Mouse (Mus musculus) hindbrain, embryonic 16.5 days (tissue): ENCODE data around the gene Kcng4. TPM values are rescaled to one million over a fixed set of nuclear protein-coding genes. Genes with fewer than 3 reads are reported as not detected.

Experiments used
- ATAC-seq: fragments of 200-750 bp; cut with Nextera tagmentation; 2 replicates; pipeline ENCODE4 v1.8.0; 2017; ENCODE audit warnings: moderate TSS enrichment, moderate library complexity
- H3K27ac ChIP-seq: fragments of 300-500 bp; sonication (generic); 2 replicates; pipeline ENCODE4 v1.5.1; 2014; ENCODE audit warnings: low read depth, mild to moderate bottlenecking, control low read depth, low read length, moderate library complexity
- H3K27me3 ChIP-seq: fragments of 300-500 bp; sonication (generic); replicated peaks from 2 replicates; pipeline ENCODE4 v1.6.1; 2014; ENCODE audit warnings: low read length; ENCODE audit not compliant: control insufficient read depth, insufficient read depth
- H3K36me3 ChIP-seq: fragments of 300-500 bp; sonication (generic); 2 replicates; pipeline ENCODE4 v1.6.1; 2014; ENCODE audit warnings: mild to moderate bottlenecking, low read length, moderate library complexity, mixed read lengths; ENCODE audit not compliant: control insufficient read depth, insufficient read depth
- H3K4me1 ChIP-seq: fragments of 300-500 bp; sonication (generic); 2 replicates; pipeline ENCODE4 v1.6.1; 2014; ENCODE audit warnings: low read depth, low read length; ENCODE audit not compliant: control insufficient read depth, insufficient read depth
- H3K4me2 ChIP-seq: fragments of 300-500 bp; sonication (generic); 2 replicates; pipeline ENCODE4 v1.6.1; 2014; ENCODE audit warnings: mild to moderate bottlenecking, low read length, control low read depth, moderate library complexity
- H3K4me3 ChIP-seq: fragments of 300-500 bp; sonication (generic); 2 replicates; pipeline ENCODE4 v1.5.1; 2014; ENCODE audit warnings: mild to moderate bottlenecking, low read length, control low read depth, moderate library complexity
- H3K9ac ChIP-seq: fragments of 300-500 bp; sonication (generic); 2 replicates; pipeline ENCODE4 v1.6.1; 2014; ENCODE audit warnings: low read depth, mild to moderate bottlenecking, control low read depth, low read length, moderate library complexity
- H3K9me3 ChIP-seq: fragments of 300-500 bp; sonication (generic); 2 replicates; pipeline ENCODE4 v1.6.1; 2014; ENCODE audit warnings: mild to moderate bottlenecking, low read length, moderate library complexity; ENCODE audit not compliant: control insufficient read depth
- WGBS: fragments of 180-500 bp; shearing (Covaris S2); extraction: QIAGEN DNeasy Blood & Tissue Kit; methylation state at CpG from one replicate; pipeline ENCODE4 v1.1.7; 2014; 5-methylcytosine and 5-hydroxymethylcytosine counted together
- polyA plus RNA-seq: library from polyadenylated mRNA; unstranded; fragments of >200 nt; fragmentation: Nextera tagmentation; extraction: Ambion mirVana; gene quantifications from 2 replicates; pipeline ENCODE4 v1.2.1, GENCODE M21; 2015

Kcng4 gene
- polyA plus RNA-seq, 1 experiment from 2014 or later, result 0.13 TPM

GRCm38 (mm10) chr8:119644981-119645597 lies 9.6 kb upstream of the Kcng4 start:
- H3K4me3 ChIP-seq, result no peak overlapping the region
- peak overlapping the region; percentile 19; the same call in 1 of the 2 replicates for H3K9ac ChIP-seq
- peaks cover 12% of the 10 kb centered on the region for H3K4me1 ChIP-seq
- peak overlapping the region; percentile 69 for H3K27ac ChIP-seq
- ATAC-seq, result peak; percentile 88
- WGBS, result 36% methylated on average over 18 of the region's 18 CpGs
- no peaks in the 10 kb centered on the region for H3K27me3 ChIP-seq
- no peak overlapping the region; the same call in 1 of the 2 replicates for H3K4me2 ChIP-seq
- H3K9me3 ChIP-seq, result no peaks in the 10 kb centered on the region
- no peaks in the 10 kb centered on the region for H3K36me3 ChIP-seq

GRCm38 (mm10) chr8:119644429-119644960 lies 9.0 kb upstream of the Kcng4 start:
- no peaks in the 10 kb centered on the region for H3K27me3 ChIP-seq
- no peaks in the 10 kb centered on the region for H3K36me3 ChIP-seq
- 69% methylated on average over 17 of the region's 17 CpGs for WGBS
- no peak overlapping the region for H3K4me3 ChIP-seq
- peak; percentile 55 for ATAC-seq
- no peaks in the 10 kb centered on the region for H3K9me3 ChIP-seq
- peak overlapping the region; percentile 42 for H3K27ac ChIP-seq
- peaks cover 12% of the 10 kb centered on the region for H3K4me1 ChIP-seq
- no peak overlapping the region for H3K4me2 ChIP-seq
- no peak overlapping the region for H3K9ac ChIP-seq

- H3K4me2 ChIP-seq, result no peak overlapping the region
- WGBS, result 100% methylated on average over 1 of the region's 1 CpGs
- no peaks in the 10 kb centered on the region for H3K9me3 ChIP-seq
- H3K27me3 ChIP-seq, result no peaks in the 10 kb centered on the region
- H3K4me1 ChIP-seq, result peaks cover 12% of the 10 kb centered on the region
- no peak overlapping the region for H3K27ac ChIP-seq
- no peaks in the 10 kb centered on the region for H3K36me3 ChIP-seq
- no peak overlapping the region for H3K9ac ChIP-seq
- ATAC-seq, result no peak
- no peak overlapping the region for H3K4me3 ChIP-seq
Observed at GRCm38 (mm10) chr8:119642960-119643359, 7.5 kb upstream of the Kcng4 start.

GRCm38 (mm10) chr8:119641058-119641457 lies 5.6 kb upstream of the Kcng4 start:
- Histone ChIP-seq H3K9me3 (no peaks in the 10 kb centered on the region), H3K36me3 (no peaks in the 10 kb centered on the region)
- 82% methylated on average over 5 of the region's 5 CpGs for WGBS

GRCm38 (mm10) chr8:119639798-119640197 lies 4.3 kb upstream of the Kcng4 start:
- Histone ChIP-seq H3K9me3 (no peaks in the 10 kb centered on the region), H3K4me1 (peaks cover 4% of the 10 kb centered on the region), H3K4me3 (no peak overlapping the region), H3K27ac (no peak overlapping the region), H3K4me2 (no peak overlapping the region), H3K36me3 (no peaks in the 10 kb centered on the region), H3K27me3 (no peaks in the 10 kb centered on the region), H3K9ac (no peak overlapping the region)
- 54% methylated on average over 7 of the region's 7 CpGs for WGBS
- no peak for ATAC-seq

More at GRCm38 (mm10) chr8:119641058-119641457, 5.6 kb upstream of the Kcng4 start:
- no peak overlapping the region for H3K4me2 ChIP-seq
- no peak overlapping the region for H3K9ac ChIP-seq
- no peak overlapping the region for H3K27ac ChIP-seq
- ATAC-seq, result no peak
- H3K4me3 ChIP-seq, result no peak overlapping the region
- peaks cover 12% of the 10 kb centered on the region for H3K4me1 ChIP-seq
- no peaks in the 10 kb centered on the region for H3K27me3 ChIP-seq

GRCm38 (mm10) chr8:119638261-119638660 lies 2.8 kb upstream of the Kcng4 start:
- Histone ChIP-seq H3K4me1 (peaks cover 3% of the 10 kb centered on the region), H3K9ac (no peak overlapping the region), H3K4me3 (no peak overlapping the region), H3K36me3 (no peaks in the 10 kb centered on the region), H3K27ac (no peak overlapping the region), H3K4me2 (no peak overlapping the region), H3K9me3 (no peaks in the 10 kb centered on the region), H3K27me3 (peaks cover 4% of the 10 kb centered on the region)
- ATAC-seq, result no peak
- 62% methylated on average over 6 of the region's 6 CpGs for WGBS

- no peak for ATAC-seq
- no peaks in the 10 kb centered on the region for H3K36me3 ChIP-seq
- no peak overlapping the region for H3K27ac ChIP-seq
- H3K4me3 ChIP-seq, result no peak overlapping the region
- no peak overlapping the region for H3K4me2 ChIP-seq
- peaks cover 4% of the 10 kb centered on the region for H3K27me3 ChIP-seq
- no peaks in the 10 kb centered on the region for H3K9me3 ChIP-seq
- H3K9ac ChIP-seq, result no peak overlapping the region
- H3K4me1 ChIP-seq, result peaks cover 3% of the 10 kb centered on the region
- 87% methylated on average over 4 of the region's 4 CpGs for WGBS
Observed at GRCm38 (mm10) chr8:119637381-119637780, 1.9 kb upstream of the Kcng4 start.

GRCm38 (mm10) chr8:119636766-119637165 lies 1.3 kb upstream of the Kcng4 start:
- H3K27ac ChIP-seq, result no peak overlapping the region
- no peaks in the 10 kb centered on the region for H3K9me3 ChIP-seq
- H3K4me3 ChIP-seq, result no peak overlapping the region
- H3K4me2 ChIP-seq, result no peak overlapping the region
- no peak overlapping the region for H3K9ac ChIP-seq
- ATAC-seq, result no peak
- no peaks in the 10 kb centered on the region for H3K36me3 ChIP-seq
- peaks cover 6% of the 10 kb centered on the region for H3K27me3 ChIP-seq
- peaks cover 3% of the 10 kb centered on the region for H3K4me1 ChIP-seq
- 59% methylated on average over 7 of the region's 7 CpGs for WGBS

- no peaks in the 10 kb centered on the region for H3K9me3 ChIP-seq
- peak overlapping the region; percentile 3; the same call in 1 of the 2 replicates for H3K9ac ChIP-seq
- no peak overlapping the region for H3K4me3 ChIP-seq
- H3K27me3 ChIP-seq, result peaks cover 7% of the 10 kb centered on the region
- no peak for ATAC-seq
- H3K36me3 ChIP-seq, result no peaks in the 10 kb centered on the region
- 54% methylated on average over 2 of the region's 2 CpGs for WGBS
- H3K4me2 ChIP-seq, result no peak overlapping the region
- no peak overlapping the region for H3K27ac ChIP-seq
- peaks cover 3% of the 10 kb centered on the region for H3K4me1 ChIP-seq
Observed at GRCm38 (mm10) chr8:119635958-119636357, 478 bp upstream of the Kcng4 start.
